29 mouse cellular contexts compared by ENCODE assay signal in the genomic region with DNA sequence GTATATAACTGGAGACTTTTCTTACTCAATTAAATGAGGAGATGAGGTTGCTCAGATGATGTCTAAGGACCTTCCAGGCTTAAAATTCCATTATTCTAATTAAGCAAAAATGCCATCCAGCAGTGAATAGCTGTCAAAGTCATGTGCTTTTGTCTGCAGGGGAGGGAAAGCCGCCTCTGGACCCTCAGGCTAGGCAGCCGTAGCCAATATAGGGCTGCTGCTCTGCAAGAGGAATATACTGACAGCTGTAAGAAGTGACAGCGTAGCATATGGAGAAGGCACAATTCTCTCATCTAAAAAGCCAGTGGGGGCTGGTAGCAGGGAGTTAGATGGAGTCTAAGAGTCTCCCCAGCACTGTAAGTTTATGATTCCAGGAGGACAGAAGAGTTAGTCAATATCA. TPM values are rescaled to one million over a fixed set of nuclear protein-coding genes. Genes with fewer than 3 reads are reported as not detected.
DNase-seq lines count a peak whose midpoint lies in the region; ATAC-seq and TF ChIP-seq lines count a peak whose summit lies in the region.
"Had no signal": no experiment of that assay in that cellular context is flagged by ENCODE, and none has a peak within 500 bp of the region (broad histone marks: within the 10 kb centered on the region; RNA-seq: fewer than 3 reads in every experiment).

No protein-coding gene starts in this region.

- H3K9me3 ChIP-seq in forebrain, postnatal 0 days (ENCODE audit: low read length): no peaks in the 10 kb centered on the region
- H3K9me3 ChIP-seq in forebrain, embryonic 12.5 days: no peaks in the 10 kb centered on the region
- H3K9me3 ChIP-seq in midbrain, embryonic 15.5 days: no peaks in the 10 kb centered on the region
- H3K9me3 ChIP-seq: heart, embryonic 13.5 days; hindbrain, embryonic 12.5 days; kidney, embryonic 15.5 days; neural tube, embryonic 15.5 days had no signal

- H3K4me1 ChIP-seq in forebrain, postnatal 0 days (ENCODE audit: insufficient read depth): no peaks in the 10 kb centered on the region; the same call in 1 of the 2 replicates
- peaks cover 3% of the 10 kb centered on the region; the same call in 1 of the 2 replicates for H3K4me1 ChIP-seq in forebrain, embryonic 12.5 days
- H3K4me1 ChIP-seq in midbrain, embryonic 15.5 days: no peaks in the 10 kb centered on the region
- H3K4me1 ChIP-seq: hindbrain, embryonic 12.5 days; kidney, embryonic 15.5 days; neural tube, embryonic 15.5 days had no signal

- no peak for DNase-seq in forebrain, postnatal 0 days
- no peak for DNase-seq in layer of hippocampus, adult 2 months (ENCODE audit: low spot score in 2 of 2)
- DNase-seq in layer of hippocampus, adult 18-20 months (ENCODE audit: low spot score in 2 of 2): no peak
- peak; percentile 59 for DNase-seq in brain, embryonic 14.5 days (ENCODE audit: low read depth)
- no peak for DNase-seq in urinary bladder, postnatal 10 days (ENCODE audit: low spot score)
- DNase-seq: adrenal gland, postnatal 36 days; B cell, adult 2 months; cerebellum, adult 2 months; cerebellum, postnatal 36 days; gastrocnemius, adult 2 months; heart, postnatal 10 days; kidney, adult 18-20 months; kidney, postnatal 36 days; layer of hippocampus, postnatal 36 days; liver; lung, adult 2 months; lung, postnatal 10 days; right cerebral cortex, adult 18-20 months; spleen, adult 18-20 months; thymus, postnatal 14 days had no signal

- no peaks in the 10 kb centered on the region for H3K36me3 ChIP-seq in forebrain, postnatal 0 days (ENCODE audit: insufficient read depth)
- no peaks in the 10 kb centered on the region for H3K36me3 ChIP-seq in forebrain, embryonic 12.5 days (replicated peaks)
- no peaks in the 10 kb centered on the region for H3K36me3 ChIP-seq in midbrain, embryonic 15.5 days (replicated peaks)
- H3K36me3 ChIP-seq: heart, embryonic 13.5 days; hindbrain, embryonic 12.5 days; kidney, embryonic 15.5 days; neural tube, embryonic 15.5 days had no signal

- ATAC-seq in forebrain, postnatal 0 days: 0 out of 2 replicates have a peak, but pooled peaks have one; percentile 25
- ATAC-seq in forebrain, embryonic 12.5 days (ENCODE audit: low FRiP score): no peak
- ATAC-seq in midbrain, embryonic 15.5 days (replicated peaks): peak; percentile 71

- no peak overlapping the region for H3K27ac ChIP-seq in forebrain, postnatal 0 days (ENCODE audit: low read depth, low read length)
- no peak overlapping the region for H3K27ac ChIP-seq in forebrain, embryonic 12.5 days
- peak overlapping the region; percentile 28; the same call in 1 of the 2 replicates for H3K27ac ChIP-seq in layer of hippocampus, adult 2 months
- H3K27ac ChIP-seq in midbrain, embryonic 15.5 days: 0 out of 2 replicates have a peak overlapping the region, but pooled peaks have one; percentile 5
- H3K27ac ChIP-seq: gastrocnemius, adult 2 months; heart, embryonic 13.5 days; hindbrain, embryonic 12.5 days; kidney, embryonic 15.5 days; liver, embryonic 14.5 days; macrophage; neural tube, embryonic 15.5 days had no signal

- no peak overlapping the region for H3K4me2 ChIP-seq in forebrain, postnatal 0 days (ENCODE audit: low read depth)
- H3K4me2 ChIP-seq in forebrain, embryonic 12.5 days: no peak overlapping the region
- H3K4me2 ChIP-seq in midbrain, embryonic 15.5 days: no peak overlapping the region
- H3K4me2 ChIP-seq: heart, embryonic 13.5 days; hindbrain, embryonic 12.5 days; kidney, embryonic 15.5 days; neural tube, embryonic 15.5 days had no signal

- TF ChIP-seq CTCF in forebrain, postnatal 0 days (IDR thresholded peaks at IDR 0.05; ENCODE audit: low read depth): no peak
- TF ChIP-seq CTCF in layer of hippocampus, adult 2 months (conservative IDR thresholded peaks at IDR 0.05): no peak
- TF ChIP-seq CTCF in brain, embryonic 14.5 days (IDR thresholded peaks at IDR 0.05; ENCODE audit: borderline replicate concordance, extremely low read depth, insufficient read depth, insufficient read length): no peak

- no peak for TF ChIP-seq POLR2A in brain, embryonic 14.5 days (IDR thresholded peaks at IDR 0.05; ENCODE audit: borderline replicate concordance, extremely low read depth, insufficient read depth, insufficient read length, poor library complexity, severe bottlenecking)

- no peak overlapping the region for H3K9ac ChIP-seq in forebrain, postnatal 0 days
- H3K9ac ChIP-seq in forebrain, embryonic 12.5 days: no peak overlapping the region
- H3K9ac ChIP-seq in midbrain, embryonic 15.5 days: no peak overlapping the region
- H3K9ac ChIP-seq: heart, embryonic 13.5 days; hindbrain, embryonic 12.5 days; kidney, embryonic 15.5 days; liver, embryonic 14.5 days; neural tube, embryonic 15.5 days had no signal

- no peaks in the 10 kb centered on the region for H3K27me3 ChIP-seq in forebrain, postnatal 0 days (ENCODE audit: insufficient read depth, low read length)
- H3K27me3 ChIP-seq in forebrain, embryonic 12.5 days: no peaks in the 10 kb centered on the region
- H3K27me3 ChIP-seq in midbrain, embryonic 15.5 days (replicated peaks): no peaks in the 10 kb centered on the region
- H3K27me3 ChIP-seq: heart, embryonic 13.5 days; hindbrain, embryonic 12.5 days; kidney, embryonic 15.5 days; neural tube, embryonic 15.5 days had no signal

- 43% methylated on average over 3 of the region's 3 CpGs for WGBS in forebrain, postnatal 0 days
- 54% methylated on average over 3 of the region's 3 CpGs for WGBS in forebrain, embryonic 12.5 days
- 49% methylated on average over 3 of the region's 3 CpGs for WGBS in midbrain, embryonic 15.5 days

- H3K4me3 ChIP-seq in forebrain, postnatal 0 days (ENCODE audit: low read depth, low read length): no peak overlapping the region
- no peak overlapping the region for H3K4me3 ChIP-seq in forebrain, embryonic 12.5 days (replicated peaks)
- H3K4me3 ChIP-seq in layer of hippocampus, adult 2 months: no peak overlapping the region
- no peak overlapping the region for H3K4me3 ChIP-seq in midbrain, embryonic 15.5 days
- H3K4me3 ChIP-seq: gastrocnemius, adult 2 months; heart, embryonic 13.5 days; hindbrain, embryonic 12.5 days; kidney, embryonic 15.5 days; neural tube, embryonic 15.5 days had no signal

RNA-seq across cellular contexts. Expression of a gene that starts 16.9 kb away (rescaled TPM):
- total RNA-seq in forebrain, postnatal 0 days (2014; rRNA removed): 50.5 and 57.7 TPM in 2 replicates
- polyA plus RNA-seq in forebrain, postnatal 0 days (2015; fragmentation: Nextera tagmentation; extraction: Ambion mirVana): 24.9 and 35.1 TPM in 2 replicates
- polyA plus RNA-seq in forebrain, embryonic 12.5 days (2016; fragmentation: Nextera tagmentation; extraction: Ambion mirVana): 43.5 and 43.8 TPM in 2 replicates
- total RNA-seq in layer of hippocampus, adult 2 months (2021): 100 to 1,000 TPM; 293 to 318 TPM
- 100 to 1,000 TPM; 275 to 283 TPM for total RNA-seq in layer of hippocampus, adult 18-20 months (2021)
- polyA plus RNA-seq in brain, embryonic 14.5 days (2012; rRNA removed): 67.3 and 67.5 TPM in 2 replicates
- polyA plus RNA-seq in midbrain, embryonic 15.5 days (2015; fragmentation: Nextera tagmentation; extraction: Ambion mirVana): 62.0 and 64.3 TPM in 2 replicates
- total RNA-seq: megakaryocyte-erythroid progenitor cell, adult 5-6 weeks had no signal
- polyA plus RNA-seq: macrophage had no signal

Comparison
In these comparisons a context has a peak if more than half of its experiments do, and no peak if none do; other contexts are left out.
1. H3K27ac ChIP-seq: peak in layer of hippocampus, adult 2 months (single experiment) and midbrain, embryonic 15.5 days (single experiment); none in forebrain, postnatal 0 days (single experiment) and forebrain, embryonic 12.5 days (single experiment).